Mouse (Mus musculus): ENCODE measurements around the gene Zfp385c. TPM values are rescaled to one million over a fixed set of nuclear protein-coding genes. Genes with fewer than 3 reads are reported as not detected.
A peak's percentile ranks its signal among the peaks of the same experiment; 100 is the strongest.
"Not testable (repeated sequence)": the region's sequence is repeated elsewhere in the genome, so short reads cannot be mapped to it uniquely, and the experiment has no call there.

Zfp385c gene
- polyA plus RNA-seq, 3 experiments from 2014 or later, result not detected

DNA sequence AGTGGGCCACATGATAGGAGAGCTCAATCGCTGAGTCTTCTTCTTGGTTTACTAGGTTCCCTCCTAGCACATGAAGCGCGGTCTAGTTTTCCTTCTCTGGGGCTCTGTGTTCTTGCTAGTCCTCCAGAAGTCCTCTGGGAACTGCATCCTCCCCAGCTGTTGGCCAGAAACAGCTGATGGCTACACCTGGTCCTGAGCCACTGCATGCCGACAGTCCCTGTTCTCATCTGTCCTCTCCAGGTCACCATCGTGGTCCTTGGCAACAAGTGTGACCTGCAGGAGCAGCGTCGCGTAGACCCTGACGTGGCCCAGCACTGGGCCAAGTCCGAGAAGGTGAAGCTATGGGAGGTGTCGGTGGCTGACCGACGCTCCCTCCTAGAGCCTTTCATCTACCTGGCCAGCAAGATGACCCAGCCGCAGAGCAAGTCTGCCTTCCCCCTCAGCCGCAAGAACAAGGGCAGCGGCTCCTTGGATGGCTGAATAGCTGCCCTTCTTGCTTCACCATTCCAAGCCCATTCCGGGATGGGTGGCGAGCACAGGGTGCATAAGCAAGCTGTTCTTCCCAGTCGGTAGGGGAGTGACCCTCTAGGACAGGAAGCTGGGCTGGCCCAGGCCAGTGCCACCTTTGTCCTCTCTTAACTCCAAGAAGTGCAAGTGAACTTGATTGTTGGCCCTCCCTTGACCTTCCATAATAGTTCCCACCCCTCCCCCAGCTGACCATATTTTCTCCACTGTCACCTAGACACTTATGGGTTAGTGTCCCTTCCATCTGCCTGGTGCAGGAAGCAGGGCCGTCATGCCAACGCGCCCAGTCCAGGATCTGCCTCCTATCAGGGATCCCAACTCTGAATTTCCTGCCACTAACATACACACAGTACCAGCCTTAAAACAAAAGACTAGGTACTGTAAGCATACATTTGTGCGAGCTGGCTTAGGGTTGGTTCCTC lies 66.2 kb downstream of the Zfp385c start:
- no peak for ATAC-seq

DNA sequence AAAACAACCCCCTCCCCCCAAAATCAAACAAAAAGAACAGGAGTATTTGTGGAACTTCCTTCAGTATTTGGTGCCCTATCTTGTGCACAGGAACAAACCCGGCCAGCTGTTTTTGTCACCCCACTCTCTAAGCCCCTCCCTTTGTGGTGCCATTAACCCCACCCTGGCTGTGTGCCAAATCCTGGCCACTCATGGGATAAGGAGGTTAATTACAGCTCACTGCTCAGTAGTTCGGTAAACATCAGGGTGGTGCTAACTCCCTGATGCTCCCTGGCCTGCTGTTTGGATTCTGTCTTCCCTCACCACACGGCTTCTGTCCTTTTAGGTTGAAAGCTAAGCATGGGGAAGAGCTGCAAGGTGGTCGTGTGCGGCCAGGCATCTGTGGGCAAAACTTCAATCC lies 68.4 kb downstream of the Zfp385c start:
- ATAC-seq, result no peak

DNA sequence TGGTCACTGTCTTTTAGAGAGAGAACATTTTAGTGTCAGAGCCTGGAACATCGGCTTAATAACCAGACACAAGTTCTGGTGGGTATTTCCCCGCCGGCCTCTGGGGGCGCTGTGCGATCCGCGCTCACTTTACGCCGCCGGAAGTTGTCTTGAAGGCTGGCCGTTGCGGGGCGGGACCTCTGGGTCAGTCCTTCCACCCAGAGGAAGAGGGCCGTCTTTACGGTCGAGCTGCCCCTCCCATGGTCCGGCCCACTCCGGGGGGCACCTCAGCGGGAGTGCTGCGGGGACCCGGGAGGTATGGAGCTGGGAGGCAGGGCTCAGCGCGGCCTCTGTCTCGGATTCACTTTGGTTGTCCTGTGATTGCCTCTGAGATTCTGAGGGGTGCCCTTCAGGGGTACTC lies 69.5 kb downstream of the Zfp385c start:
- ATAC-seq, result peak; percentile 52

DNA sequence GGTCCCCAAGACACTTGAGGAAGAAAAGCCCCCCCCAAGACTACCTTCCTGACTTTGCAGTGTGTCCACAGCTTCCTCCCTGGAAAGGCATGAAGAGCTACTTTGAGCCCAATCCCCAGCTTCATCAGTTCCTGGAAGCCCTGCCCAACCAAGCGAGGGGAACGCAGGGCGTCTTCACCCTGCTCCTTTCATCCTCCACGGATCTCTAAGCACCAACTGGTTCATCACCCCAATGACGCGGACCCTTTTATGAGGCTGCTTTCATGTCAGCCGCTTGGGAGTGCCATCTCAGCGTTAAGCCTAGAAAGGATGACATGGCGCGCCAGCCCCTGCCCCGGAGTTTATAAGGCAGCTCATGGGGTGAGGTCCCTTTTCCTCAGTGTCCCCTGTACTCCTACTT lies 72.3 kb downstream of the Zfp385c start, which contains the start of gene Dnajc7:
Gene Dnajc7, minus strand, starts transcription at position 187 of the 400 bp plus-strand sequence.
- ATAC-seq, result peak; percentile 16

DNA sequence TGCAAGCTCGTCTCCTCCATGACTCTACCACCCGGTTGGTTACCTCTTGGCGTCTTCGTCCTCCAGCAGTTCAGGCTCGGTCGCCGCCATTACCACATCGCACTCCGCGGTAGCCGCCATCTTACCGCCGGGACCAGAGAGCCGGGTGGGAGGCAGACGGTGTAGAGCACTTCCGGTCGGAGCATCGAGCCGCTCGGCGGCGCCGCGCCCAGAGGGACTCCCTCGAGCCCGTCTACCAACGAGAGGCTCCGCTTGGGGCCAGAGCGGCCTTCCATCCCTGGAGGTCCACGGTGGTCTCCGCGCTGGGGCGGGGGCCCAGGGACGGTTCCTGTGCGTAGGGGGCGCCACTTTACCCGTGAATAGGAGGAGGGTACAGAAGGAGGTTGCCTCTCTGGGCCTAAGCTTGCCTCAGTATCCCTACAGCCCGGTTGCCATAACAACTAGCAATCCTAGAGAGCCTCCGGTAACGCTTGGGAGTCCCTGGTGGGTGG lies 72.7 kb downstream of the Zfp385c start:
- ATAC-seq, result peak; percentile 87

DNA sequence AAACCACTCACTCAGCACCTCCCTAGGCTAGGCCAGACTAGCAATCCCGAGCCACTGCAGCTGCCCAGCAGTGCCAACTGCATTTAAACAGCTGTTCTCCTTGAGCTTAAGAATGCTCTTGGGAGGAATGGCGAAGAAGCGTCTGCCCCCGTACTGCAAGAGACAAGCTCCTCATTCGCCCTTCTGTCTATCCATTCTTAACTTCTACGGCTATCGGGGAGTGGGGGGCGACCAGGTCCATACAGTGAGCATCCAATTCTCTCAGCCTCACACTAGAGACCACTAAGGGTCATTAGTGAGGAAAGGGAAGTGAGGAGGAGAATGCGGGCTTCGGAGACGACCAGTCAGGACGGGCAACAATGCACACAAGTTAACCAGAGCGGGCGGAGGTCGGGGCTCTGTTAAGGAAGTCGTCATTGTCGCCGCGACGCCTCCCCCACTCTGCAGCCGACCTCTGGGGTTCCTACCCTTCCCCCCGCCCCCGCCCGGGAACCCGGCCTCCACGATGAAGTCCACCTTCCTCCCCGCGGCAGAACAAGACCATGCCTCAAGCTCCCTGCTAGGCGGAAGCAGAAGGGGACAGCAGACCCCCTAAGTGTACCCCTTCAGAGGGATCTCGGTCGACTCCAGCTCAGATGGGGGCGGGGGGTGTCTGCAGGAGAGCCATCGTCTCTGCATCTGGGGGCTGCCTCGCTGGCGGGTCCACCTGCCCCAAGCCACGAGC lies 73.3 kb downstream of the Zfp385c start, which contains the start of gene Nkiras2:
Gene Nkiras2, plus strand, starts transcription at position 484 of the 724 bp plus-strand sequence.
- peak; percentile 46 for ATAC-seq

DNA sequence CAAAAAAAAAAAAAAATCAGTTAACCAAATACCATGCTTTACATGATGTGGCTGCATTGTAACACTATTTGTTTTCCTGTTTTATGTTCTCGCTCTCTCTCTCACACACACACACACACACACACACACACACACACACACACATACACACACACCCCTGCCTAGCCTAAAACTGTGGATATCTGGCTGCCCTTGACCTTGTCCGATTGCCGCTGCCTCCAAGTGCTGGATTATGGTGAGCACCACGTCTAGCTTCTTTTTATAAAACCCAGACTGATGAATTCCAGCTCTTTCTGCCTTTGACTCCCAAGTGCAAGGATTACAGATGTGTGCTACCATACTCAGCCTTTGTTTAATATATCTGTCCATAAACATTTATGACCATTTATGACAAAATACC lies 74.8 kb downstream of the Zfp385c start:
- ATAC-seq, result no peak

DNA sequence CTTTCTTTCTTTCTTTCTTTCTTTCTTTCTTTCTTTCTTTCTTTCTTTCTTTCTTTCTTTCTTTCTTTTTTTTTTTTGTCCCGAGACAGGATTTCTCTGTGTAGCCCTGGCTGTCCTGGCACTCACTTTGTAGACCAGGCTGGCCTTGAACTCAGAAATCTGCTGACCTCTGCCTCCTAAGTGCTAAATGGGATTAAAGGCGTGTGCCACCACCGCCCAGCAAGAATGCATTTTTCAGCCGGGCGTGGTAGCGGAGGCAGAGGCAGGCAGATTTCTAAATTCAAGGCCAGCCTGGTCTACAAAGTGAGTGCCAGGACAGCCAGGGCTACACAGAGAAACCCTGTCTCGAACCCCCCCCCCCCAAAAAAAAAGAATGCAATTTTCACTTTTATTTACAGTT lies 75.4 kb downstream of the Zfp385c start:
- not testable (repeated sequence) for ATAC-seq

DNA sequence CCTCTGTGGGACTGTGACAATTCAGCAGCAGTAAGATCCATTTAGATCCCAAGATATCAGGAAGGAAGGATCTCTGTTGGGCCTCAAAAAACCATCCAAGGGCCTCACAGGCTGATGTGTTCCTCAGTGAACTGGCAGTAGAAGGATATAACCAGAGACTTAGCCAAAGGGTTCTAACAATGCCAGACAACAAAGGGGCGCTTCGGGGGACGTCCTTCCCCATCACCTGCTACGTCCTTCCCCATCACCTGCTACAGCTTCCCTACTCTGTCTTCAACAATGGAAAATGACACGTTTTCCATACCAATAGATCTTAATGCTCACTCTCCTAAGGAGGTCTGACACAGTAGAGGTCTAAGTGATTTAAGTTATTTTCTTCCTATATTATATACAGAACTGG lies 75.9 kb downstream of the Zfp385c start:
- no peak for ATAC-seq

DNA sequence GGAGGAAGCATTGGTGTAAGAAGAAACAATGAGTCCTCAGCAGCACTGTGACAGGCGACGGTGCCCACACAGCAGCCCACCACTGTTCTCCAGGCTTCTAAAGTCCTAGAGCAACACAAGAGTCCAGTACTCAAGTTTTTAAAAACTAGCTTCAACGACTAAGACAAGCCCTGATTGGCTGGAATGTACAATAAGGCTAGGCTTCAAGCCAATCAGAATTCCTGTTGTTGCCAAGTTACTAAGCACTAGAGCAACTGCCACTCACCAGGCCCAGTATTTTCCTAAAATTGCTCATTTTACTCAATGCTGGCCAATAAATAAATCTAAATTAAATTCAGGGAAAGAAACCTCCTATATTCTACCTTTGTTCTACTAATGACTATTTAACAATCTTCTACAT lies 79.0 kb downstream of the Zfp385c start:
- ATAC-seq, result no peak

DNA sequence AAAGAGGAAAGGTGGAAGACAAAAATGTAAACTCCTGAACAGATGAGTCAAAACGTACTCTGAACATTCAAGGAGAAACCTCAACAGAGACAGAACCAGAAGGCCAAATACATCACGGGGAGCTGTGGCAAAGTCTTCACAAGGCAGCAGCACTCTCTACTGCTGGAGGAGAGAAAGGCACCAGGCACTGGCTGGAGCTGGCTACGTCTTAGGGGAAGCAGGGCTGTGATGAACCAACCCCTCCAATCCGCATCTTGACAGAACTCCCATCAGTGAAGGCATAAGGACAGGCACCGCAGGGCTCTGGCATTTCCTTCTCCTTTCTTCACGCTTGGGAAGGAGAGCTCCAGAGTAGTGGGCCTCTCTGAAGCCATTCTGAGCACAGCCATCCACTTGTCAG lies 80.6 kb downstream of the Zfp385c start:
- no peak for ATAC-seq

DNA sequence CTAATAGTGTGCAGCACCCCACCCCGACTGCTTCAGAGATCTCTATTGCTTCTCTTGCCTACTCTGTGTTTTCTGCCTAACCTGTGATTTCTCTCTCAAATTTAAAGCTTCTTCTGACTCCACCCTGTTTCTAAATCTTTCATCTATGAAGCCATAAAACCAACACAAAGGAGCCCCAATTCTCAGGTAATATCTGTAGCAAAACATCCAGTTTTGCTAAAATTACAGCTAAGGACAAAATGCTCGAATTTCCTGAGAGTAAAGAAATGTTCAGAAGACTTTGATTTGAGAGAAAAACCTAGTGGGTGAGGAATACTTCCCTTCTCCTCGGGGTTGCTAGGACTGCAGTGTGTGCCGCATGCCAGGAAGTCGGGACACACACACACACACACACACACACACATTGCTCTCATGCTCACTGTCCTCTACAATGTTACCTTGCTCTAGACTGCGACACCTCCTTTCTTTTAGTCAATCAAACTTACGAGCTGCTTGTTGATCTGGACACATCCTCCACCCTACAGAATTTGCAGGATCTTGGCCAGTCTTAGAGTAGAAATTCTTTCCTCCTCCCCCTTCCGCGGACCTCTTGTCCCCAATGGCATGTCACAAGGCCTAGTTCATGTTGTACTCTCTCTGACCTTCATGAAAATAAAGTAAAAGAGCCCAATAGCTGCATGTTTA lies 82.1 kb downstream of the Zfp385c start:
- ATAC-seq, result peak; percentile 34

DNA sequence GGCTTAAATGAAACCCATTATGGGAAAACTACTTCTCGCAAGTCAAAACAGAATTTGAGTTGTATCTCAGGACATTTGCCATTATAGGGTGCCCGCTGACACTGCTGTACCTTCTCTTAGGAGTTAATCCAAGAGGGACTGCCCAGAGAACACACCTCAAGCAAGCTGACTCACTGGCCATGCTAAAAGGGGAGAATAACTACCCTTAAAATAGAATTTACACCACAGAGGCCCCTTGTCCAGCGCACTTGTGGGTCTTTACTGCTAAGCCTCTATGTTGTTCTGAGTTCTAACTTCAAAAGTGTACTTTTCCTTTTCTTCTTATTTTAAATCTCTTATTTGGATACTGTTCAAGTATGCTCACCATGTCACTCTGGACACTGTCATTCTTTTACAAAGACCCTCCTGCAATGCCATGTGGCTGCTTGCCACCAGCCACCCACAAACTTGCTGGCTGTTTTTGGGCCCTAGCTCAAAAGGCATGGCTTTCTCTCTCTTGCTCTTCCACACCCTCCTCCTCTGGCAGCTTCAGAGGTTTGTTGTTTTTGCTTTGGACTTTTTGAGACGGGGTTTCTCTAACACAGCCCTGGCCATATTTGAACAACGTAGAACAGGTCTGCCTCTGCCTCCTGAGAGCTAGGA lies 82.8 kb downstream of the Zfp385c start:
- ATAC-seq, result no peak

DNA sequence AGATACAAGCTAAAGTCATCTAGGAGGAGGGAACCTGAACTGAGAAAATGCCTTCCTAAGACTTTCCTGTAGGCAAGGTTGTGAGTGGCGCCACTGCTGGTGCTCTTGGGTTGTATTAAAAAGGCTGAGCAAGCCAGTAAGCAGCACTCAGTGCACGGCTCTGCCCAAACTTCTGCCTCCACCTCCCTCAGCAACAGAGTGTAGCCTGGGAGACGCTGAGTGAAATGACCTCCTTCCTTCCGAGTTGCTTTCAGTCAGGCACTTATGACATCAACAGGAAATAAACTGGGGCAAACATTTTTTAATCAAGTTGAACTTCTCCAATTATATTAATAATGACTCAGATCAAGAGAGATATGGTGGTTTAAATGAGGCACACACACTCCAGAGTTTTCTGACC lies 83.5 kb downstream of the Zfp385c start:
- ATAC-seq, result peak; percentile 92

DNA sequence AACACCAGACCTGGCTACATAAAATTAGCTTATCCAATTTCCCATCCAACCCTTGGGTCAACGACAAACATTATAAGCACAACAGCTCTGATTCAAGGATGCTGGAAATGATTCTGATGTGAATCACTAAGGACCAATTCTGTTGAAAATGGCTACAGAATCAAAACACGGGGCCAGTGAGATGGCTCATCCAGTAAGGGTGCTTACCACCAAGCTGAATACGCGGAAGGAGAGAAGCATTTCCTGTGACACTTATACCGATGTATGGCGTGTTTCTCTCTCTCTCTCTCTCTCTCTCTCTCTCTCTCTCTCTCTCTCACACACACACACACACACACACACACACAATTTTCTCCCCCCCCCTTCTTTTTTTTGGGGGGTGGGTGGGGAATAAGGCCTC lies 85.1 kb downstream of the Zfp385c start:
- peak; percentile 25 for ATAC-seq

DNA sequence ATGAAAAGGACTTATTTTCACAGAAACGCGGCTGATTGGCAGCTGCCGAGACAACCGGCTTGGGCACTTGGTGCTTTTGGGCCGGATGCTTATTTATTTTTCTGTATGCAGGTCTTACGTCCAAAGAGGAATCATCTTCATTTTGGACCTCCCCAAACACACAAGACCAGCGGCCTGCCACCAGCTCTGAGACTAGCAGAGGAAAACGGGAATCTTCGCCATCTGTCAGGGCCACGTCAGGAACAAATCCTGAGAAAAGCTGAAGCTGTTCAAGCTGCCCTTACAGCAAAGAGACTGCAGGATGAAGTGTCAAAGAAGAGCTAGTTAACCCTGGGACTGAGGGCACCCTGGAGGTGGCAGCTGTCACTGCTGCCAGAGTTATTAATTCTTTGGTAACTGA lies 86.8 kb downstream of the Zfp385c start:
- no peak for ATAC-seq

DNA sequence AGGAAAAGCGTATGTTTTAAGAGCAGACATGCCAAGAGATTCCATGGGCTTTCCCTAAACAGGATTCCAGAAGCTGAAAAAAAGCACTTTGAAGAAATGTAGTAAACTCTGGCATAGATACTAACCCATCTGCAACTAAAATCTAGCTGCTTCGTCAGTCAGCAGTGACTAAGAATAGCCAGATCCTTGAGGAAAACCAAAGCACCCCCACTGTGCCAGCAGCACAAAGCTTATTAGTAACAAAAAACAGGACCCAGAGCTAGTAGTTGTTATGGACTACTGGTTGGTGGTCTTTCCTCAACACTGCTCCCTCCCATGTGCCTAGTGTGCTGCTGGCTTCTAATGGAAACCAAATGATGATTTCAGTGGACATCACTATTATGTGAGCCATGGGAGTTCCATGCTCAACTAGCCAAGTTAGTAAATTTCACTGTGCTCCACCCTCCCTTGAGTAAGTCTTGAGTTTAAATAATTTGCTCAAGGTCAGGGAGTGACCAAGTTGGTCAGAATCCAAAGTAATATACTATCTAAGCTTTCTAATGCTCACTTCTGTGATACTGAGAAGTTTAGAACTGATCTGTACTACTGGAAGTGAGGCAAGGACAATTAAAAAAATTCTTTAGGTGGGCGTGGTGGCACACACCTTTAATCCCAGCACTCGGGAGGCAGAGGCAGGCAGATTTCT lies 87.8 kb downstream of the Zfp385c start:
- no peak for ATAC-seq

DNA sequence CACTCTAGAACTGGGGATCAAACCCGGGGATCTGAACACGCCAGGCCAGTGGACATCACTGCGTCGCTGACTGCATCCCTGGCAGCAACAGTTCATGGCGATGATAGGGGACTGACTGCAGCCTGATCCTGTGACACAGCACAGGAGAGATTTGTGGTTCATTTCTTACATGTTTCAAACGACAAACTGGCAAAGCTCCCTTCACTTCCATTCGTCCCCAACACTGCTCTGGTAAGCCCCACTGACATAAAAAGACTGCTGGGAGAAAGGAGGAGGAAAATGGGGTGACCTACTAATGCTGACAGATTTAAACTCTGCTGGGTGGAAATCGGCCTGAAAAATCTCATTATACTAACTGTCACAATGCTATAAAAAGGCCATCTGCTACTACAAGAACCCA lies 88.4 kb downstream of the Zfp385c start:
- no peak for ATAC-seq

DNA sequence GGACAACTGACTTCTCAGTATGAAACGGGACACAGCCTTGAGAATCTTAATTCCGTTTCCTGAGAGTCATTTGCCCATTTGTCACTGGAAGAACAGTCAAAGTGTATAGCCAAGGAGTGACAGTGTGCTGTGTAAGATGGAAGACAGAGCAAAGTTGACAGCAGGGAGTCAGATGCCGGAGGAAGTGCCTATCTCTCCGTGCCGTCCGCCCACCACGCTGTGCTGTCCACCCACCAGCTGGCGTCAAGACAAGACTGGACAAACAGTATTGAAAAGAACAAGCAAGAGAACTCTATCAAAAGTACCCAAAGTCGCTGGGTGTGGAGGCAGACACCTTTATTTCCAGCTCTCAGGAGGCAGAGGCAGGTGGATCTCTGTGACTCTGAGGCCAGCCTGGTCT lies 89.1 kb downstream of the Zfp385c start:
- ATAC-seq, result no peak

DNA sequence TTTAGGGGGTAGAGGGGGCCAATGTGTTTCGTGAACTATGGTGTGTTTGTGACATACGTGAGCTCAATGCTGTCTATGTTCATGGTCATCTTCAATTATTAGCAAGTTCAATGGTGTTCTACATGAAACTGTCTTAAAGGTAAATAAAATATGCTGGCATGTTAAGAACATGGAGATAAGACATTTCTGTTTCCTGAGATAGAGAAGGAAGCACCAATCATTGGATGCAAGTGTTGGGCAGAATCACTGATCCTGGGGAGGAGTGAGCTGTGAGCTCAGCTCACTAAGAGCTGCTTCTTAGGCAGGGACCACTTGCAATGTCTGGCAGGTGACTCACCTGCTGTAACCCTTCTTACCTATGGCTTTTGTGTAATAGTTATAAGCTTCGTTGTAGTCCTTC lies 90.9 kb downstream of the Zfp385c start:
- ATAC-seq, result no peak

DNA sequence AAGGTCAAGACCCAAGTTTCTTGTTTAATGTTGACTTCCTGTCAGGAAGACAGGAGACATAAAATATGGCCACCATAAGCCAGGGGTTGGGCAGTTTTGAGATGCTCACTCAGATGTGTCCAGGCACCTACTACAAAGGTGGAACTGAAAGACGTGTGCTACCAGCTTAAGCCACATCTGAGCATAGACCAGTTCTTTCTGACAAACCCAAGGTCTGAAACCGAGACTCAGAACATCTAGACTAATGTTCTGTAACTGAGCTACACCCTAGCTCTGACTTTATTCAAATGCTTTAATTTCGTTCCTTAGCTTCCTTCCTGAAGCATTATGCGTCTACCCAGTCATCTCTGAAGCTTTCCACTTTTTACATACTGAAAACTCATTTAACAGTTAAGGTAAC lies 94.2 kb downstream of the Zfp385c start:
- ATAC-seq, result no peak

DNA sequence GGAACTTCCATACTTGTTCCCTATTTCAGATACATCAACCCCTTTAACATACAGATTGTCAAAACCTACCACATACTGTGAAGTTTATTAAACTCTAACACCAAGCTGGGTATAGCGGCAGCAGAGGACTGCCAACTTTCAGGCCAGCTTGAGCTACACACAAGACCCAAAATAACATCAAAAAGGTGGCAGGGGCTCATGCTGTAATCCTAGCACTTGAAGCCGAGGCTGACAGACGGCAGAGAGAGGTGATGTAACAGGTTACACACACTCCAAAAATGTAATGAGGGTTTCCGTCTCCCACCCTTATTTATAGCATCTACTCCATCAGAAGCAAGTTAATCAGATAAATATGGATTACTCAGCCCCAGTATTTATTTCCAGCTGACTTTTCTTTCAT lies 96.7 kb downstream of the Zfp385c start:
- ATAC-seq, result no peak

Data from inflammation-experienced regulatory T-cells, adult 6 months (primary cell).